Mouse (Mus musculus): ENCODE measurements around the gene Tcl1. TPM values are rescaled to one million over a fixed set of nuclear protein-coding genes. Genes with fewer than 3 reads are reported as not detected.

Tcl1 gene
- polyA plus RNA-seq, 1 experiment: 0.18 TPM

DNA sequence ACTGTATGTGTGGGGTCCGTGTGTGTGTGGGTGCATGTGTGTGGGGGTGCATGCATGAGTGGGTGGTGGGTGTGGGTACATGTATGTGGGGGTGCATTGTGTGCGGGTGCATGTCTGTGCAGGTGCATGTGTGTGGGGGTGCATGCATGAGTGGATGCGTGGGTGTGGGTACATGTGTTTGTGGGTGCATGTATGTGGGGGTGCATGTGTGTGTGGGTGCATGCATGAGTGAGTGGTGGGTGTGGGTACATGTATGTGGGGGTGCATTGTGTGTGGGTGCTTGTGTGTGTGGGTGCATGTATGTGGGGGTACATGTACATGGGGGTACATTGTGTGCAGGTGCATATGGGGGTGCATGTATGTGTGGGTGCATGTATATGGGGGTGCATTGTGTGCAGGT, 31.2 kb upstream of the Tcl1 start:
- H3K4me3 ChIP-seq (ENCODE audit: control insufficient read depth, insufficient read depth, low read length): no peak overlapping the region
- TF ChIP-seq CTCF (IDR thresholded peaks at IDR 0.05; ENCODE audit: borderline replicate concordance, control insufficient read depth, extremely low read depth, insufficient read depth, low read length, poor library complexity): no peak
- TF ChIP-seq POLR2A (IDR thresholded peaks at IDR 0.05; ENCODE audit: control insufficient read depth, extremely low read depth, insufficient read depth, low read length, poor library complexity): no peak
- no peaks in the 10 kb centered on the region for H3K27me3 ChIP-seq (ENCODE audit: control insufficient read depth, insufficient read depth, low read length)
- H3K4me1 ChIP-seq (replicated peaks; ENCODE audit: control insufficient read depth, insufficient read depth, low read length): no peaks in the 10 kb centered on the region
- no peaks in the 10 kb centered on the region for H3K36me3 ChIP-seq (ENCODE audit: control insufficient read depth, insufficient read depth, low read length)
- H3K27ac ChIP-seq (ENCODE audit: control insufficient read depth, insufficient read depth, low read length): no peak overlapping the region
- WGBS: 95% methylated on average over 3 of the region's 3 CpGs
- no peak for DNase-seq

DNA sequence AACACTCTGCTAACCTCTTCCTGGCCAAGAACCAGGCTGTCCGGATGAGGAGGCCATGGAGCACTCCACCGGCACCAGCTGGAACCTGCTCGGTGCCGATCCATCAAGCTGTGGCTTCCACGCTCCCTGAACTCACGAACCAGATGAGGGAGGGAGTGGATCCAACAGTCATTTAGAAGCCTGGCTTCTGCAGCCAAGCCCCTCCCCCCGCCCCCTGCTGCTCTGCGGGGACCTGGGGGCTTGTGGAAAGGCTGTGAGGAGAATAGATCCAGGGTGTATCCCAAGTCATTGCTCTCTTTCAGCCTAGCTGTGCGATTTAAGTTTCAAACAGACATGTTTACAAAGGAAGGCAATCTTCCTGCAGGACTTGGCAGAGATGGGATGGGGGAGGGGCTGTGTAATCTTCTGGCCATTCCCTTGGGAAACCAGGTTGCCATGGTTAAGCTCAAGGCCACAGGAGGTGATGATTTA, 26.2 kb upstream of the Tcl1 start:
- WGBS: 17% methylated on average over 9 of the region's 9 CpGs
- DNase-seq: no peak
- Histone ChIP-seq H3K27ac (ENCODE audit: control insufficient read depth, insufficient read depth, low read length) (no peak overlapping the region), H3K4me1 (replicated peaks; ENCODE audit: control insufficient read depth, insufficient read depth, low read length) (no peaks in the 10 kb centered on the region), H3K36me3 (ENCODE audit: control insufficient read depth, insufficient read depth, low read length) (no peaks in the 10 kb centered on the region), H3K27me3 (ENCODE audit: control insufficient read depth, insufficient read depth, low read length) (no peaks in the 10 kb centered on the region), H3K4me3 (ENCODE audit: control insufficient read depth, insufficient read depth, low read length) (no peak overlapping the region)
- no peak for TF ChIP-seq CTCF (IDR thresholded peaks at IDR 0.05; ENCODE audit: borderline replicate concordance, control insufficient read depth, extremely low read depth, insufficient read depth, low read length, poor library complexity)
- no peak for TF ChIP-seq POLR2A (IDR thresholded peaks at IDR 0.05; ENCODE audit: control insufficient read depth, extremely low read depth, insufficient read depth, low read length, poor library complexity)

DNA sequence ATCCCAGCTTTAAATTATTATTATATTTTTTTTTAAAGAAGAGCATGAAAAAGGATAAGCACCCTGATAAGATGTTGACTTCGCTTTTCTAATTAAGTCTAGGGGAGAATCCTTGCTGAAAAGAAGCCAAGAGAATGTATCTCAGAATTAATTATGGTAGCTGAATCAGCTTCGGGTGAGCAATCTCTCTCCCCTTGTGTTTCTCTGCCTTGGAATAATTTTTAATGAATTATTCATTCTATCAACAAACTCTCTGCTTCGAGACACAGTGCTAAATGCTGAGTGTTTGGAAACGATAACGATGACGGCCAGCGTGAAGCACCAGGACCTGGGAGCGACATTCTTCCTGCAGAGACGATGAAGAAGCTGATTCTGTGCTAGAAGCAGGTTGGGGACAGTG, 16.5 kb upstream of the Tcl1 start:
- Histone ChIP-seq H3K27ac (ENCODE audit: control insufficient read depth, insufficient read depth, low read length) (no peak overlapping the region), H3K36me3 (ENCODE audit: control insufficient read depth, insufficient read depth, low read length) (no peaks in the 10 kb centered on the region), H3K27me3 (ENCODE audit: control insufficient read depth, insufficient read depth, low read length) (no peaks in the 10 kb centered on the region), H3K4me1 (replicated peaks; ENCODE audit: control insufficient read depth, insufficient read depth, low read length) (no peaks in the 10 kb centered on the region), H3K4me3 (ENCODE audit: control insufficient read depth, insufficient read depth, low read length) (no peak overlapping the region)
- WGBS: 93% methylated on average over 9 of the region's 9 CpGs
- no peak for DNase-seq
- TF ChIP-seq CTCF (IDR thresholded peaks at IDR 0.05; ENCODE audit: borderline replicate concordance, control insufficient read depth, extremely low read depth, insufficient read depth, low read length, poor library complexity) (no peak), POLR2A (IDR thresholded peaks at IDR 0.05; ENCODE audit: control insufficient read depth, extremely low read depth, insufficient read depth, low read length, poor library complexity) (no peak)

GRCm38 (mm10) chr12:105235091-105235490, 12.5 kb upstream of the Tcl1 start:
- H3K4me3 ChIP-seq (ENCODE audit: control insufficient read depth, insufficient read depth, low read length): no peak overlapping the region
- no peak overlapping the region for H3K27ac ChIP-seq (ENCODE audit: control insufficient read depth, insufficient read depth, low read length)
- TF ChIP-seq POLR2A (IDR thresholded peaks at IDR 0.05; ENCODE audit: control insufficient read depth, extremely low read depth, insufficient read depth, low read length, poor library complexity) (no peak), CTCF (IDR thresholded peaks at IDR 0.05; ENCODE audit: borderline replicate concordance, control insufficient read depth, extremely low read depth, insufficient read depth, low read length, poor library complexity) (no peak)
- 40% methylated on average over 3 of the region's 3 CpGs for WGBS
- H3K4me1 ChIP-seq (replicated peaks; ENCODE audit: control insufficient read depth, insufficient read depth, low read length): no peaks in the 10 kb centered on the region
- DNase-seq: no peak
- no peaks in the 10 kb centered on the region for H3K36me3 ChIP-seq (ENCODE audit: control insufficient read depth, insufficient read depth, low read length)
- no peaks in the 10 kb centered on the region for H3K27me3 ChIP-seq (ENCODE audit: control insufficient read depth, insufficient read depth, low read length)

DNA sequence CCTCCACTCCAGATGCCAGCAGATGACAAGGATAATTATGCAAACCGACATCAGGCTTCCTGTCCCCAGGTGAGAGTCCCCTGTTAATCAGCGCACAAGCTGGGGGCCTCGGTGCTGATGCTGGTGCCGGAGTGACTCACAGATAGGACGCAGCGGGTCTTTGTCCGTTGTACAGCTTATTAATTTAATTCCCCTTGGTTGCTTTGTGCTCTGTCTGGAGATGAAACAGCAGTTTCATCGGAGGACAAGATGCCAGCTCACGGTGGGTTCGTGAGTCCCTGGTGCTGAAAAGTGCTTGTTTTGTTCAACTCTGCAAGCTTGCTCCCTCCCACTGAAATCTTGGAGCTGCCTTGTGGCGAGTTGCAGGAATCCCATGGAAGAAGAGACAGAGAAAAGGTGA, 11.8 kb upstream of the Tcl1 start:
- DNase-seq: no peak
- 71% methylated on average over 11 of the region's 11 CpGs for WGBS
- Histone ChIP-seq H3K27ac (ENCODE audit: control insufficient read depth, insufficient read depth, low read length) (no peak overlapping the region), H3K4me3 (ENCODE audit: control insufficient read depth, insufficient read depth, low read length) (no peak overlapping the region), H3K27me3 (ENCODE audit: control insufficient read depth, insufficient read depth, low read length) (no peaks in the 10 kb centered on the region), H3K4me1 (replicated peaks; ENCODE audit: control insufficient read depth, insufficient read depth, low read length) (no peaks in the 10 kb centered on the region), H3K36me3 (ENCODE audit: control insufficient read depth, insufficient read depth, low read length) (no peaks in the 10 kb centered on the region)
- no peak for TF ChIP-seq CTCF (IDR thresholded peaks at IDR 0.05; ENCODE audit: borderline replicate concordance, control insufficient read depth, extremely low read depth, insufficient read depth, low read length, poor library complexity)
- TF ChIP-seq POLR2A (IDR thresholded peaks at IDR 0.05; ENCODE audit: control insufficient read depth, extremely low read depth, insufficient read depth, low read length, poor library complexity): no peak

- Histone ChIP-seq H3K4me1 (replicated peaks; ENCODE audit: control insufficient read depth, insufficient read depth, low read length) (no peaks in the 10 kb centered on the region), H3K27ac (ENCODE audit: control insufficient read depth, insufficient read depth, low read length) (no peak overlapping the region), H3K36me3 (ENCODE audit: control insufficient read depth, insufficient read depth, low read length) (no peaks in the 10 kb centered on the region), H3K27me3 (ENCODE audit: control insufficient read depth, insufficient read depth, low read length) (no peaks in the 10 kb centered on the region), H3K4me3 (ENCODE audit: control insufficient read depth, insufficient read depth, low read length) (no peak overlapping the region)
- DNase-seq: no peak
- TF ChIP-seq POLR2A (IDR thresholded peaks at IDR 0.05; ENCODE audit: control insufficient read depth, extremely low read depth, insufficient read depth, low read length, poor library complexity) (no peak), CTCF (IDR thresholded peaks at IDR 0.05; ENCODE audit: borderline replicate concordance, control insufficient read depth, extremely low read depth, insufficient read depth, low read length, poor library complexity) (no peak)
- 70% methylated on average over 16 of the region's 16 CpGs for WGBS
Observed at GRCm38 (mm10) chr12:105224621-105225320, 2.2 kb upstream of the Tcl1 start.

All from thymus, adult 2 months (tissue).